Mouse (Mus musculus): ENCODE data around the gene Nr2f2.

DNA sequence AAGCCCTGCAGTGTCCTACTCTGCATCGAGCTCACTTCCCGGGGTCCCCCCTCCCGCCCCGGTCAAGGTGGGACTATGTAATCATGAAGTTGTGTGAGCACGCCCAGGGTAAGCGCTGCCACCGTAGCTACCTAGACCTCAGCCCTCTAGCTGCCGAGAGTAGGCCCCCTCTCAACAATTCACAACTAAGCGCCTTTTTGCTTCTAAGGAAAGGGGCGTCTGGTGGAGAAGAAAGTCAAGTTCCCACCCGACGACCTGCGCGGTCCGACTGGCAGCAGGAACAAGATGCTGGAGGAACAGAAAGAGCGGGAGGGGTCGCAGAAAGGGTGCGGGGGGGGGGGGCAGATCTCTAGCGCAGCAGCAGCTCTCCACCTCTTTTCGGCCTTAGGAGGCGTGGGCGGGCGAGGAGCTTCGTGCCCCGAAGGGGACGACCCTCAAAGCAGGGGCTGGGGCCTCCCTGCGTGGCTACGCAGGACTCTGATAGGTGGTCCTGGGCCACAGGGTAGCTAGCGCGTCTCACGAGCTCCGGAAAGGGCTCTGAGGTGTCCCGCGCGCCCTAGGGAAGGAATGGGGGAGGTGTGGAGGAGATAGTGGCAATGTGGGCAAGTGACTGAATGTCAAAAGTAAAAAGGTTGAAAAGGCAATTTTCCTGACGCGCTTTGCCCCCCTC is 2.7 kb upstream of the Nr2f2 start:
- TF ChIP-seq EP300 (IDR thresholded peaks at IDR 0.05; ENCODE audit: low read depth), result no peak
- TF ChIP-seq CTCF (IDR thresholded peaks at IDR 0.05; ENCODE audit: low read depth), result no peak

Data from liver, postnatal 0 days (tissue).